Mouse (Mus musculus) hindbrain, embryonic 14.5 days (tissue): ENCODE data around the gene Rspo1. TPM values are rescaled to one million over a fixed set of nuclear protein-coding genes. Genes with fewer than 3 reads are reported as not detected.

Source experiments
- ATAC-seq: fragments of 200-750 bp; cut with Nextera tagmentation; 2 replicates; pipeline ENCODE4 v1.8.0; 2017; ENCODE audit warnings: moderate number of reproducible peaks, mild to moderate bottlenecking, moderate TSS enrichment, moderate library complexity; ENCODE audit not compliant: low FRiP score
- DNase-seq: peaks from one replicate; pipeline ENCODE4 v3.0.0-alpha.2; 2015; ENCODE audit warnings: low spot score
- H3K27ac ChIP-seq: fragments of 300-500 bp; sonication (generic); 2 replicates; pipeline ENCODE4 v1.5.1; 2014; ENCODE audit warnings: mild to moderate bottlenecking, moderate library complexity
- H3K27me3 ChIP-seq: fragments of 300-500 bp; sonication (generic); 2 replicates; pipeline ENCODE4 v1.6.1; 2014; ENCODE audit warnings: mild to moderate bottlenecking, low read length, mixed read lengths; ENCODE audit not compliant: control insufficient read depth, insufficient read depth
- H3K36me3 ChIP-seq: fragments of 300-500 bp; sonication (generic); replicated peaks from 2 replicates; pipeline ENCODE4 v1.6.1; 2014; ENCODE audit not compliant: control insufficient read depth, insufficient read depth
- H3K4me1 ChIP-seq: fragments of 300-500 bp; sonication (generic); replicated peaks from 2 replicates; pipeline ENCODE4 v1.6.1; 2014; ENCODE audit warnings: antibody characterized with exemption, low read length, mixed read lengths; ENCODE audit not compliant: control insufficient read depth, insufficient read depth
- H3K4me2 ChIP-seq: fragments of 300-500 bp; sonication (generic); replicated peaks from 2 replicates; pipeline ENCODE4 v1.6.1; 2014; ENCODE audit warnings: mild to moderate bottlenecking, moderate library complexity
- H3K4me3 ChIP-seq: fragments of 300-500 bp; sonication (generic); replicated peaks from 2 replicates; pipeline ENCODE4 v1.5.1; 2014; ENCODE audit warnings: mild to moderate bottlenecking, low read length
- H3K9ac ChIP-seq: fragments of 300-500 bp; sonication (generic); 2 replicates; pipeline ENCODE4 v1.6.1; 2014
- H3K9me3 ChIP-seq: fragments of 300-500 bp; sonication (generic); 2 replicates; pipeline ENCODE4 v1.6.1; 2016; ENCODE audit warnings: low read length; ENCODE audit not compliant: control insufficient read depth
- WGBS: fragments of 180-500 bp; shearing (Covaris S2); extraction: QIAGEN DNeasy Blood & Tissue Kit; methylation state at CpG from one replicate; pipeline ENCODE4 v1.1.7; 2014; 5-methylcytosine and 5-hydroxymethylcytosine counted together
- polyA plus RNA-seq: library from polyadenylated mRNA; unstranded; fragments of >200 nt; fragmentation: Nextera tagmentation; extraction: Ambion mirVana; gene quantifications from 2 replicates; pipeline ENCODE4 v1.2.1, GENCODE M21; 2014

Gene Rspo1
- polyA plus RNA-seq, 1 experiment from 2014 or later: 1.9 TPM

- no peaks in the 10 kb centered on the region for H3K9me3 ChIP-seq
- no peaks in the 10 kb centered on the region for H3K36me3 ChIP-seq
- no peak for ATAC-seq
- no peak overlapping the region for H3K9ac ChIP-seq
- H3K27me3 ChIP-seq: no peaks in the 10 kb centered on the region
- no peaks in the 10 kb centered on the region for H3K4me1 ChIP-seq
- H3K27ac ChIP-seq: no peak overlapping the region
- 57% methylated on average over 6 of the region's 6 CpGs for WGBS
- no peak overlapping the region for H3K4me2 ChIP-seq
- no peak overlapping the region for H3K4me3 ChIP-seq
- no peak for DNase-seq
Measured at GRCm38 (mm10) chr4:125008220-125008619, 22.0 kb downstream of the Rspo1 start.

GRCm38 (mm10) chr4:125008712-125009111 is 22.5 kb downstream of the Rspo1 start:
- H3K9ac ChIP-seq: no peak overlapping the region
- no peak overlapping the region for H3K4me2 ChIP-seq
- no peak overlapping the region for H3K4me3 ChIP-seq
- no peaks in the 10 kb centered on the region for H3K27me3 ChIP-seq
- no peaks in the 10 kb centered on the region for H3K4me1 ChIP-seq
- 64% methylated on average over 8 of the region's 8 CpGs for WGBS
- DNase-seq: no peak
- H3K27ac ChIP-seq: no peak overlapping the region
- no peak for ATAC-seq
- no peaks in the 10 kb centered on the region for H3K9me3 ChIP-seq
- H3K36me3 ChIP-seq: no peaks in the 10 kb centered on the region

- DNase-seq: no peak
- 89% methylated on average over 10 of the region's 10 CpGs for WGBS
- no peak for ATAC-seq
- H3K4me1 ChIP-seq: no peaks in the 10 kb centered on the region
- H3K4me3 ChIP-seq: no peak within 1 kb of the TSS
- H3K27ac ChIP-seq: no peak within 1 kb of the TSS
- H3K9ac ChIP-seq: no peak within 1 kb of the TSS
- no peaks in the 10 kb centered on the region for H3K9me3 ChIP-seq
- H3K36me3 ChIP-seq: no peaks in the 10 kb centered on the region
- H3K4me2 ChIP-seq: no peak within 1 kb of the TSS
- H3K27me3 ChIP-seq: no peaks in the 10 kb centered on the region
Measured at GRCm38 (mm10) chr4:125015806-125016635, 29.8 kb downstream of the Rspo1 start, which contains the start of gene Gnl2. Gene Gnl2, plus strand, starts transcription at chr4:125016585.

GRCm38 (mm10) chr4:125017431-125017830 is 31.2 kb downstream of the Rspo1 start:
- no peak for ATAC-seq
- H3K9me3 ChIP-seq: no peaks in the 10 kb centered on the region
- no peak overlapping the region for H3K9ac ChIP-seq
- H3K4me2 ChIP-seq: no peak overlapping the region
- WGBS: 77% methylated on average over 11 of the region's 11 CpGs
- no peaks in the 10 kb centered on the region for H3K27me3 ChIP-seq
- H3K4me1 ChIP-seq: no peaks in the 10 kb centered on the region
- no peaks in the 10 kb centered on the region for H3K36me3 ChIP-seq
- DNase-seq: no peak
- H3K27ac ChIP-seq: no peak overlapping the region
- H3K4me3 ChIP-seq: no peak overlapping the region

- ATAC-seq: no peak
- no peak overlapping the region for H3K9ac ChIP-seq
- 34% methylated on average over 11 of the region's 11 CpGs for WGBS
- H3K27me3 ChIP-seq: no peaks in the 10 kb centered on the region
- no peak overlapping the region for H3K27ac ChIP-seq
- peak; percentile 48 for DNase-seq
- no peaks in the 10 kb centered on the region for H3K9me3 ChIP-seq
- H3K36me3 ChIP-seq: no peaks in the 10 kb centered on the region
- H3K4me3 ChIP-seq: no peak overlapping the region
- H3K4me2 ChIP-seq: no peak overlapping the region
- no peaks in the 10 kb centered on the region for H3K4me1 ChIP-seq
Measured at GRCm38 (mm10) chr4:125020780-125021538, 34.7 kb downstream of the Rspo1 start.

- Histone ChIP-seq H3K4me1 (peaks cover 13% of the 10 kb centered on the region), H3K4me3 (peak overlapping the region; percentile 92), H3K27ac (peak overlapping the region; percentile 70), H3K36me3 (peaks cover 10% of the 10 kb centered on the region), H3K9me3 (no peaks in the 10 kb centered on the region), H3K4me2 (peak overlapping the region; percentile 88), H3K9ac (peak overlapping the region; percentile 89), H3K27me3 (no peaks in the 10 kb centered on the region)
- ATAC-seq: peak; percentile 97
- WGBS: 1% methylated on average over 50 of the region's 50 CpGs
- peak; percentile 97 for DNase-seq
Measured at GRCm38 (mm10) chr4:125029891-125030614, 43.8 kb downstream of the Rspo1 start.

GRCm38 (mm10) chr4:125034341-125034740 is 48.1 kb downstream of the Rspo1 start:
- WGBS: 75% methylated on average over 4 of the region's 4 CpGs
- Histone ChIP-seq H3K9me3 (no peaks in the 10 kb centered on the region), H3K27me3 (no peaks in the 10 kb centered on the region), H3K4me2 (no peak overlapping the region), H3K4me1 (peaks cover 11% of the 10 kb centered on the region), H3K4me3 (no peak overlapping the region), H3K27ac (no peak overlapping the region), H3K9ac (no peak overlapping the region), H3K36me3 (peaks cover 43% of the 10 kb centered on the region)
- ATAC-seq (no peak), DNase-seq (no peak)

- no peaks in the 10 kb centered on the region for H3K9me3 ChIP-seq
- H3K36me3 ChIP-seq: peaks cover 92% of the 10 kb centered on the region
- no peaks in the 10 kb centered on the region for H3K4me1 ChIP-seq
- H3K27me3 ChIP-seq: no peaks in the 10 kb centered on the region
- ATAC-seq: no peak
- 92% methylated on average over 7 of the region's 7 CpGs for WGBS
- H3K4me2 ChIP-seq: no peak overlapping the region
- H3K4me3 ChIP-seq: no peak overlapping the region
- no peak overlapping the region for H3K9ac ChIP-seq
- no peak overlapping the region for H3K27ac ChIP-seq
- DNase-seq: no peak
Measured at GRCm38 (mm10) chr4:125044454-125044853, 58.2 kb downstream of the Rspo1 start.

- no peak overlapping the region for H3K27ac ChIP-seq
- no peaks in the 10 kb centered on the region for H3K4me1 ChIP-seq
- H3K36me3 ChIP-seq: peaks cover 64% of the 10 kb centered on the region
- no peak overlapping the region for H3K9ac ChIP-seq
- no peak overlapping the region for H3K4me2 ChIP-seq
- H3K4me3 ChIP-seq: no peak overlapping the region
- no peaks in the 10 kb centered on the region for H3K9me3 ChIP-seq
- 95% methylated on average over 9 of the region's 9 CpGs for WGBS
- ATAC-seq: no peak
- H3K27me3 ChIP-seq: no peaks in the 10 kb centered on the region
- DNase-seq: no peak
Measured at GRCm38 (mm10) chr4:125055385-125055784, 69.2 kb downstream of the Rspo1 start.
